Mouse (Mus musculus) ovary, adult 18-20 months (tissue): ENCODE measurements around the gene Fam3b.

Source experiments
- DNase-seq: peaks from one replicate; pipeline ENCODE4 v3.0.0; 2022; ENCODE audit warnings: low spot score, mixed read lengths

The Fam3b gene

DNA sequence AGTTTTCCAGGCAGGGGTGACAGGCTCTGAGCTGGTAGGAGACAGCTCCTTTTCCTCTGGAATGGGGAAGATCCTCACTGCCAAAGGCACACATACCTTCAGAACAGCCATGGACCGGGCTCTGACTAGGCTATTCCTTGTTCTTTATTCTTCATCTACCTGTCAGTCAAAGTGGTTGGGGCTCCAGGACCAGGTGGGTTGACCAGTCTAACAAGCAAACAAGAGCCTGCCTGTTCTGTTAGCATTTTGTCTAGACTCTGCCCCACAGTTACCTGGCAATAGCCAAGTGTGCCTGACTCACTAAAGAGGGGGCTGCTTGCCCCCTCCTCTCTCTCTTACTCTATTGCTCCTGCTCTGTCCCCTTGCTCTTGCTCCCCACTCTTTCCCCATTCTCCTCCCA, 22.2 kb downstream of the Fam3b start:
- no peak for DNase-seq

DNA sequence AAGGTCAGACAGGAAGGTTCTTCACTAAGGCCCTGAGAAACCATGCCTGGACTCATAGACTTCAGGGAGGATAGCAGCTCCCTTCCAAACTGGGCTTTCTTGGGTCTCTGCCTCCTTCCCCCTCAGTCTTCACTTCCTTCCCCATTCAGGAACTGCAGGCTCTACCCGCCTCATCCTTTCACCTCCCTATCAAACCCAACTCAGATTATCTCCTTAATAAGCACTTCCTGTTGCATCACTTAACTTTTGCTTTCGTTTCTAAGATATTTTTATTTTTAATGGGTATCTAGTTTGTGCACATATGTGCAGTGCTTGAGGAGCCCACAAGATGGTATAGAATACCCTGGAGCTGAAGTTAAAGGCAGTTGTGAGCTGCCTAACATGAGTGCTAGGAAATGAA, 36.0 kb downstream of the Fam3b start:
- no peak for DNase-seq

DNA sequence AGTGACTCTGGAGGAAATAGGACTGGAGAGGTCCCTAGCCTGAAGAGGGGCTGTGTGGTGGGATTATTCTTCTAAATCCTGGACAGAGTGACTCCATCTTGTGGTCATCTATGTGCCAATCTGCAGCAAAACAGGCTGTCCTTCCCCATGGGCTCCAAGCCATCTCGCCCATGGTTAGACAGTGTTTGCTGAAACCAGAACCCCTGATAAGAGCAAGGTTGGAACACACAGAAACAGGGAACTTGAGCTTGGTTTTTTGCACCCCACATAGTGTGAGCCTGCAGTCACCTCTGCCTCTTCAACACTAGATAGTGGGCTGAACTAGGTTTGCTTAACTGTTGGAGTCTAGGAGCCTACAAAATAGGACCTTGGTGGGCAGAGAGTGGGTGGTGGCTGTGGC, 38.1 kb downstream of the Fam3b start:
- no peak for DNase-seq

DNA sequence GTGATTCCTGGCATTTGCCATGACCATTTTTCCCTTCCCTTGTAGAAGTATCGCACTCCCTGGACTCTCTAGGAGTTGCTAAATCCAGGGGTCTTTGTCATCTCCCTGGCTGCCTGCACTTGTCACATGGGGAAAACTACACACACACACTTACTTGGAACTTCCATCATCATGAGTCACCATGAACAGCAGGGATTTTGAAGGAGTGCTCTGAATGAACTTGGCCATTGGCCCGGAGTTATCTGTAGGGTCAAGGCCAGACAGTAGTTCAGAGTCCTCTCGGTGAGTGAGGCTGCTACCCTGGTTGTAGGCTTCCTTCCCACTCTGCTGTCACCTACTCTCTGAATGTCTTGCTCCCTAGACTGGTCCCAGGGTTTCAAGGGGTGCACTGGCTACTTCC, 39.0 kb downstream of the Fam3b start:
- peak; percentile 43 for DNase-seq

DNA sequence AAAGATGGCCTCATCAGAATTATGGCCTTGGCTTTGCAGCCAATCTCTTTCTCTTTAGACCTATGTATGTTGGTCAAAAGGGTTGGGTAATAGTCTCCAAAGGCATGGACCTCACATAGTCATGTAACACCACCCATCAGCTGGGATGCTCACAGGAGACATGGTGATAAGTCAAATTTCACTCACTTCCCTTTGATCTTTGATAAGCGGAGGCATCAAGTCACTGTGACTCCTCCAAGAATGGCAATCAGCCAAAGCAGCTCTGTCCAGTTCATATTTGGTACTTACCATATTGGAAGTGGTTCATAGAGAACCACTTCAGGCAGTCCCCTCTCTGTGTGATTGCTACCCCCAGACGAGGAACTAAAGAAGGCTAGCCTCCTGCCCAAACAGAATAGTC, 39.9 kb downstream of the Fam3b start:
- no peak for DNase-seq

DNA sequence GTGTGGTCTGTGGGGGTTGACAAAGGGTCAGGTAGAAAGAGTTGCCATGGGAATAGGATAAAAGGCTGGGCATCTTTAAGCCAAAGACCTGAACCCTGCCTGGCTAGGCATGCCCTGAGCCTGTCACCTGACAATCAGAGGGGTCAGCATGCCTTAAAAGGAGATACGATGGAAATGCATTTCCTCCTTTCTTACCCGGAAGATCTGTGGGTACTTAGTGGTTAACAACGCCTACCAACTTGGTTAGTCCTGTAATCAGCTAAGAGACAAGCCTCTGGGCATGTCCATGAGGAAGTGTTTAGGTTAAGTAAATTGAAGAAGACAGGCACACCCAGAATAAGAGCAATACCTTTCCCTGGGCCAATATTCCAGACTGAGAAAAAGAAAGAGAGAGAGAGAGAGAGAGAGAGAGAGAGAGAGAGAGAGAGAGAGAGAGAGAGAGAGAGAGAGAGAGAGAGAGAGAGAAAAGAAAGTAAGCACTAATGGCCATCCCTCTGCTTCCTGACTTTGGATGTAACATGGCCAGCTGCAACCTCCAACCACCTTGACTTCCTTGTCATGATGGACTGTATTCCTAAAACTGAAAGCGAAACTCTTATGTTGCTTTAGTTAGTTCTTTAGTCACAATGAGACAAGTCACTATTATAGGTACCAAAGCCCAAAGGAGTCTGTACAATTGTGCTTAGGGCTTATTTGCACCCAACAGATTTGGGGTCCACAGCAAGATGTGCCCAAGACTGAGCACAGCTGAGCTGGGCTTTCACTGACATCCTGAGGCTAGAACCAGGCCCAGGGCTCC, 46.4 kb downstream of the Fam3b start:
- DNase-seq: no peak

DNA sequence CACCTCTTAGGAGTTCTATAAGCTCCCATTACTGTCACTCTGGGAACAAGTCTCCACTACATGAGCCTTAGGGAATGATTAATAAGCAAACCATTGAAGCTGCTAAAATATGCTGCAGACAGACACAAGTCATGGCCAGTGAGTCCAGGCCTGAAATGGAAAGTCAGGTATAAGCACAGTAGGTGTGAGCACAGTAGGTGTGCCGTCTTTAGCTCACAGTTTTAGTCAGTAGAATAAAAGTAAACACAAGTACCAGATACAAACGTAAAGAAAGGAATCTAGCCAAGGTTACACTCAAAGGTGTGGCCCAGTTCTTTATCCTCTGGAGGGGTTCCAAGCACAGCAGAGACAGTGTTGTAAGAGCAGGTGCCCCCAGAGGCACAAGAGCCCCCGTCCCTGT, 47.1 kb downstream of the Fam3b start:
- no peak for DNase-seq

DNA sequence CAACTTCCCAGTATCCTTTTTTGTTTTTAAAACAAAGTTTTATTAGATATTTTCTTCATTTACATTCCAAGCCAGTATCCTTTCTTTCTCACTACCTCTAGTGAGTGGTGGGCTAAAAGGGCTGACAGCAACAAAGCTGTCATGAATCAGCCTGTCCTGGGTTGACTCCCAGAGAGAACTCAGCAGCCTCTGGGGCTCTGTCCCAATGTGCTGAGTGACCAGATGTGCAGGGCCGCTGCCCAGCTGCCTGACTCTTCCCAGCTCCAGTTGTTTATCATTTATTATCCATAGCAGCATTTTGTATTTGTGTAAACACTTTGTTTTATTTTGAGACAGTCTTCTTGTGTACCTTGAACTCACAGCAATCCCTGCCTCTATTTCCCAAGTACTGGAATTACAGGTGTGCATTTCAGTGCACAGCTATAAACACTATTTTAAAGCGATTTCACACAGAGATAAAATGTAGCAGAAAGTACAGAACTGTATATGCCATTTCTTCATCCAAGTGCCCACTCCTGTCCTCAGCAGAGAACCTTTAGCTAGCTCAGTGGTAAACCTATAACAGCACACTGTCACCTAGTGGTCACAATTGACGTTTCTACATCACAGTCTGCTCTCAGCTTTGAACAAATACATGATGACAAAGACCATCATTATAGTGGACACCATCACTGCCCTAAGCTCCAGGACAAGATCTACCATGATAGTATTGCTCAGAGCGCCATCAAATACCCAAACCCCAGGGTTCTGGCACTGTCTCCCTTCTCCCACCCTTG, 48.2 kb downstream of the Fam3b start:
- DNase-seq: no peak

DNA sequence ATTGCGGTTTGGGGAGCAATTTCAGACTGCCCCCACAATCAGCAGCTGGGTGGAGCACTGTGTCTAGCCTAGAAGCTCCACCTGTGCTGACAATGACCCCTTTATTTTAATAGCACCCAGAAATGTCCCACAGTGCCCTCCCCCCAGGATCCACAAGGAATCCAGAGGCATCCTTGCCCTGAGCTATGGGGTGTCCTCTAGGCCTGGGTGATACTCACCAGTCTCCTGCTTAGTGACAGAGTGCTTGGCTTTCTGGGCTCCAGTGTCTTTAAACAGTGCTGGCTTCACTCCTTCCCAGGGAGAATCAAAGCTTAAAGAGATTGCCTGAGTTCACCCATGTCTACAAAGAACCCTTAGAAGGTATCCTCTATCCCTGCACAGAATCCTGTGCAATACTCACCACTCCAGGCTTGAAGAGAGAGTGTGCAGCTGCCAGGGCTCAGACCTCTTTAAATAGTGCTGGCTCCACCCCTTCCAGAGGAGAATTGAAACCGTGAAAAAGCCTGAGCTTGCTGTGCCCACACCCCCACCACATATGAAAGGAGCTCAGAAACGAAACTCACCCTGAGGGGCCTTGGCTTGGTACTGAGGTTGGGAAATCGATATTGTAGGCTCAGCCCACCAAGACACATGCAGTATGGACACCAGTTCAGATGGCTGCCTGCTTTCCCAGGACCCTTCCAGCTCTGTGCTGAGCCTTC, 52.0 kb downstream of the Fam3b start, which contains the start of gene Mx1:
TSS of gene Mx1 (minus strand) at position 427 of the 701 bp plus-strand sequence.
- no peak for DNase-seq

DNA sequence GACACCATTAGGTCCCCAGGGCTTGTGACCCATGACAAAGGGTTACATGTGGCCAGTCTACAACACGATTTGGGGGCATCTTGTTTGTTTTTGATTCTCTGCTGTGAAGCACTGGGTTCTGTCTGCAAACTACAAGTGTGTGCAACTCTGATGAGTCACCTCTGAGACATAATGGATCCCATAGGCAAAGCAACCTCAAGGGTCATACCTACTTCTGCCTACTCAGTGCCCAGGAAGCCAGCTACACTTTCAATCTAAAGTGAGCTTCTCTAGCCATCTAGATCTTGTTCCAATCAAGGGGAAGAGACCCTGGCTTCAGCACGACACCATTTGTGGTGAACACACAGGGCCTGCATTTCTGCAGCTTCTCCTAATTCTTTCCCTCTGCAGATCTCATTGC, 53.3 kb downstream of the Fam3b start:
- no peak for DNase-seq

DNA sequence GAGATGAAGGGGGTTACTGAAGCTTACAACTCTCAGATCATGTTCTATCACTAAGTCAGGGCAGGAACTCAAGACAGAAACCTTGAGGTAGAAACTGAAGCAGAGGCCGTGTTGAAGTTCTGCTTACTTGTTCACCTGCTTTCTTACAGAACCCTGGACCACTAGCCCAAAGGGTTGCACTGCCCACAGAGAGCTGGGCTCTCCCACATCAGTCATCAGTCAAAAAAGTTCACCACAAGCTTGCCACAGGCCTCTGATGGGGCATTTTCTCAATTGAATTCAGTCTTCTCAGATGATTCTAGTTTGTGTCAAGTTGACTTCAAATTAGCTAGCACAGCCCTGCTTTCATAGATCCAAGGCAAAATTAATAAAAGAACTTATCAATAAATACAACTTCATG, 54.8 kb downstream of the Fam3b start:
- DNase-seq: no peak

DNA sequence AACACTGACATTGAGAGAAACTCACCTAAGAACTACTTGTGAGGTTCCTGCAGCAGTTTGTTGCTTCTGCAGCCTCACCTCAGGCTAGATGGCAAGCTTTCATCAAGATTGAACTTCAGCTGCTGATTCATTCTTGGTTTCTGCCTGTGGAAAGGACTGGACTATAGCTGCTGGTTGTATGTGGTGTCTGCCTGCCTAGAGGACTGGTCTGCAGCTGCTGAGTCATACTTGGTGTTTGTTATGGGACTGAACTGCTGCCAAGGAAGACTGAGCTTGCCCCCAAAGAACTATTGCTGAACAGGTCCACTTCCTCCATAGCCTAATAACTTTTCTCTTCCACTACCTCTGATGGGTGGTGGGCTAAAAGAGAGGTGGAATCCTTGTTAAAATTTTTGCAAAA, 67.2 kb downstream of the Fam3b start:
- DNase-seq: no peak

DNA sequence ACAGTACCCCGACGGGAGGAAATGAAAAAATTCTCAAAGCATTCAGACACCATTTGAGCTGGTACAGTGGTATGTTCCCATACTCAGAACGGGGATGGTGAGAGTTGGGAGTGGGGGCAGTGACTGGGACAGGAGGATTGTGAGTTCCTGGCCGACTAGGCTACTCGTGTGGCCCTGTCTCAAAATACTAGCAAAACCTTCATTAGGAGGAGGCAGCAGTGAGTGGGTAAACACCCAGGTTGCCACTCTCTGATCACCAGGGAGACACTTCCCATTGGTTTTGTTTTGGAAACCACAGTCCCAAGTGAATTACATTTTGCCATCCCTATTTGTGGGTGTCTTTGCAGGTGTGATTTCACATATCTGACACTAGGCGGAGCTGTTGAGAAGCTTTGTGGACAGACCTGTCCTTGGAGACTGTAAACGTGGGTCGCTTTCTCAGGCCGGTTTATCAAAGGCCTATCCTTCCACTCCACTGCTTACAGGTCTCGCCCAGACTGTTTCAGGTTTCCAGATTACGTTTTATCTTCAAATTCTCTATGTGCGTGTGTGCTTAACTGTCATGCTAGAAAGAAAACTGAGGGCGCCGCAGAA, 70.8 kb downstream of the Fam3b start:
- DNase-seq: peak; percentile 19

DNA sequence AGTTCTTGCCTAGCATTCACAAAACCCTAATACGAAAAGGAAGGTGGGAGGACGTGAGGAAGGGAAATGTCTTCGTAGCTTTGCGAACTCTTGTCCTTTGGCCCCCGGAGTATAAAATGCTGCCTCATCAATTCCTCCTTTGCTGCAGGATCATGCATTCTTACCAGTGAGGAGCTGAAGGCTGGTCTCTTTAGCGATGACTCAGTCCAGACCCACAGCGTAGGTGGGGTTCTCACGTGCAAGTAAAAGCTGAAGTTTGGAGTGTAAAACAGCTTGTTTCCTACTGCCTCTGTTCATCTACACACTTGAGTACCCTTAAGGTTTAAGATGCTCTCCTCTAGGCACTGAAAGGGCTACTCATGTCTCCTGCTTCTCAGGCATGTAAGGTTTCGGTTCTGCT, 72.6 kb downstream of the Fam3b start:
- no peak for DNase-seq

DNA sequence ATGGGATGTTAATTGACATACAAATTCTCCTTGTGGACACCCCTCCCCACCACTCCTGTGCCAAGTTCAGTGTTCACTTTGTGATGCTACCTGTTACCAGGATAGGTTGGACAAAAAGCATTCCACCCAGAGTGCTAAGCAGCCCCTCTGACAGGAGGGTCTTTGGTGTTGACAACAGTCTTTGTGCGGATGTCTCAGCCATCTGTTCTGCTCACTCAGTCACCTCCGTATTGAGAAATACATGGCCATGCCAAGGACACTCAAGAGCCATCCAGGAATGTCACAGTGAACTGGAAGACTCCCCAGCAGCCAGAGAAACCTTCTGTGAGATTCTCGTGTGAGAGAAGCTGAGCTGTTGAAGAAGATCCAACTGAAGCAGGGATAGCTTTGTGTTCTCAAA, 76.4 kb downstream of the Fam3b start:
- DNase-seq: no peak

DNA sequence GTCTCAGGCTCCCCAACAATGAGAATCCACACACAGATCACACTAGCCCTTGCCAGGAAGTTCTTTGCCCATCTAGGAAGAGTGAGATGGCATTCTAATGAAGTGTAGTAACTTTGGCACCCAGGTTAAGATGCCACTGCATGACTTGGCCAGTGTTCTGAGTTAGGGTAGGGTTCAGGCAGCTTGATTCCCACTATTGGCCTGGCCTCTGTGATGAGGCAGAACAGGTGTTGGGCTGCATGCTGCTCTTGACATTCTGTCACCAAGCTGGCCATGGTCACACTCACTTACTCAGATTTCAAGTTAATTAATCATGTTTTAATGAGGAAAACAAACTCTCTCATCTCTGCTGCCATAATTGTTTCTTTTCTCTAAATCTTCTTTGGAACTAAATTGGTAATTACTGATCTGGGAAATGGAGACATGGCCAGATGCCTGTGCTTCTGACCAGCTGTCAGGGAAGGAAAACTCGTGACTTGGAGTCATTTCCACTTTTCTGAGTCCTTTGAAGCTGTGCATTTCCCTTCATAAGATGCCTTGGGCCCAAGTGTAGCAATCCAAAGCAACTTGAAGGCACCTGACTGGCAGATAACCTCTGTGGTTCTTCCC, 77.1 kb downstream of the Fam3b start:
- DNase-seq: no peak

DNA sequence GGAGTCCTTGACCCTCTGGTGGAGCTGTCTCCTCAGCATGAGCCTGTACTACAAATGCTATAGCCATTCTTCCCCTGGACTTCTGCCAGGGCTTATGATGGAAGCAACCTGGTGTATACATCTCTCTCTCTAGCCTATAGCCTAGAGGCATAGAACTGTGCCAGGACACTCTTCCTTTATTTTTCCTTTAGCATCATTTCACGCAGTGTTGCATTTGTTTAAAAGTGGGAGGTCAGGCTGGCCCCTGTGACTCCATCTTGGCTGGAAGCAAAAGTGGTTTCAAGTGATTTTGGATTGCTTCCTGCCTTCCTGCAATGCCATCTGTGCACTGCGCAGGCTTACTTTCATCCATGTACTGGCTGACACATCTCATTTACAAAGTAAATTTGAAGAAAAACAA, 80.4 kb downstream of the Fam3b start:
- DNase-seq: no peak

DNA sequence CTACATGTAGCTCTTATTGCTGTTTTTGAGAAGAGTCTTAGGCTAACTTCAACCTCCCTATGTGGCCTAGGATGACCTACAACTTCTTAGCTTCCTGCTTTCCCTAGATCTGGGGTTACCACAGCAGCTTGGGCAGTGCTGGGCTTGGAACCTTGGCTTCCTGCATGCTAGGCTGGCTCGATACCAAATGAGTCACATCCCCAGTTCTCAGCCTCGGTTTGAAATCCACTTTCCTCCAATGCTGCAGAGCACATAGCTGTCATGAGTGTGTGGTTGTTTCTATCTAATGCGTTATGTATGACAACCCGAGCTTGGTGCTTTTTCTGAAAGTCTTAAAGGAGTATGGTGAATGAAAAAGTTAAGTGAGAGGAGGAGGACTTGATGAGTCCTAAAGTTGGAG, 83.3 kb downstream of the Fam3b start:
- DNase-seq: peak; percentile 22

DNA sequence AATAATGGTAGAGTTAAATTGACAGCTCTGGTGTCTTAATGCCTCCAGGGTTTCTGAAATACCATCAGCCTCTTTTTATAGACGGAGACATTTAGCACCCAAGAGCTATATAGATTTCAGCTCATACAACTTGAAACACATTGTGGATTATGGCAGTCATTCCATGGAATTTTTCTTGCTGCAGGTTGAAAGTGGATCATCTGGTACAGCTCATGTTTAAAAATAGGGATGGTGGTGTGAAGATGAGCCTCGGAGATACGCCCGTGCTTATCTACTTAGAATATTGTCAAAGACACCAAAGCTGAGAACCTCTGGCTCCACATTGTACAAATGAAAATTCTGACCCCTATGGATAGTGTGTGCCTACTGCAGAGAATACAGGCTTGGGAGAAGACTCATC, 84.5 kb downstream of the Fam3b start:
- no peak for DNase-seq

DNA sequence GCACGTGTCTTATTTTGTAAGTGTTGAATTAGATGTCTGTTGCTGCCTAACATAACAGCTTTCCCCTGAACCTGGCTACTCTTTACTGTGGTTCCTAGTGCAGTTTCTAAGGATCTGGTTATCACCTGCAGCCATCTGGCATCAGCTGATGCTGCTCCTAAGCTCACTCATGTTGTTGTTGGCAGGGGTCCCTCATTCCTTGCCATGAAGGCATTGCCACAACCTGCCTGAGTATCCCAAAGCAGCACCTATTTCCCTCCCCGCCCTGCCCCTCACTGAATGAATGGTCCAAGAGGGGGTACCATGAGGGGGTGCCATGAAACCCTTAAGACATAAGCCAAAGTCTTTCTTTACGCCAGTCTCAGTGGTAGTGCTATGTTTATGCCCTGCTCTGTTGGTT, 86.6 kb downstream of the Fam3b start:
- DNase-seq: no peak

DNA sequence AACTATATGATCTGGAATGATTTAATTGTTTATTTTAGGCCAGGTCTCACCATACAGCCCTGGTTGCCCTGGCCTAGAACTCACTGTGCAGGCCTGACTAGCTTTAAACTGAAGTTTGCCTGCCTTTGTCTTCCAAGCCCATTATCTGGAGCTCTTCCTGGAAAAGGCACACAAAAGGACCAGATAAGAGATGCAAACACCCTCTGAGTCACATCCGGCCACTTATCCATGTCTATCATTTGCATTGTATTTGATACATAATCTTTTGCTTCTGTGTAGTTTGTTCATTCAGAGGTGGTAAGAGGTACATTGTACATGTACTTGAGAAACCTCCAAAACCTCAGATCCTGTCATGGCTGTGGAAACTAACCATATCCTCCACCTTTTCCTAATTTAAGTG, 91.0 kb downstream of the Fam3b start:
- no peak for DNase-seq

DNA sequence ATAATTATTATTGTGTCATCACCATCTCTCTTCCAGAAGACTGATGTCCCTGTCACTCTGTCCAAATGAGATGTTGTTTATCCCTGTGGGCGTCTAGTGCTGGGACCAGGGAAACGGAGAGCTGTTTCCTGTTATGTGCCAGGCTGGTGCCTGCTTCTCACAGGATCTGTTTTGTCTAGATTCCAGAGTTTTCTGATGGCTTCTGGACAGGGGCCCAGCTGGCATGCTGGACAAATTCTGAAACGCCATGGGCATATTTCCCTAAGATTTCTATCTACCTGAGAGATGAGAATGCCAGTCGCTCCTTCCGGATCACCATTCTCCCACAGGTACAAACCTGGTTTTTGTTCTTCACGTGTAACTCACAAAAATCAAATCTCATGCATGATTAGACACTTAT, 92.9 kb downstream of the Fam3b start:
- no peak for DNase-seq
